Mouse (Mus musculus) kidney, adult 2 months (tissue): Measurements from ENCODE around the gene Gm49321. TPM values are rescaled to one million over a fixed set of nuclear protein-coding genes. Genes with fewer than 3 reads are reported as not detected.

Experiments used
- DNase-seq: peaks from one replicate; pipeline ENCODE4 v3.0.0; 2021
- H3K27ac ChIP-seq: fragments of 200-500 bp; 2 replicates; pipeline ENCODE4 v1.5.1; 2012; ENCODE audit warnings: low read depth, low read length, control low read depth, inconsistent platforms; ENCODE audit not compliant: insufficient read depth
- H3K27me3 ChIP-seq: fragments of 200-500 bp; replicated peaks from 2 replicates; pipeline ENCODE4 v1.6.1; 2012; ENCODE audit warnings: mild to moderate bottlenecking, moderate library complexity, low read length, inconsistent platforms; ENCODE audit not compliant: control insufficient read depth, insufficient read depth
- H3K36me3 ChIP-seq: fragments of 200-500 bp; 2 replicates; pipeline ENCODE4 v1.6.1; 2012; ENCODE audit warnings: mild to moderate bottlenecking, moderate library complexity, low read length, inconsistent platforms; ENCODE audit not compliant: control insufficient read depth, insufficient read depth
- H3K4me1 ChIP-seq: fragments of 200-500 bp; 2 replicates; pipeline ENCODE4 v1.6.1; 2011; ENCODE audit warnings: low read length; ENCODE audit not compliant: control insufficient read depth, insufficient read depth
- H3K4me3 ChIP-seq: fragments of 200-500 bp; 2 replicates; pipeline ENCODE4 v1.5.1; 2011; ENCODE audit warnings: mild to moderate bottlenecking, low read depth, low read length, control low read depth; ENCODE audit not compliant: insufficient read depth
- CTCF ChIP-seq: fragments of 200-500 bp; conservative IDR thresholded peaks from 2 replicates; pipeline ENCODE4 v1.5.1; 2011; ENCODE audit warnings: low read depth, mild to moderate bottlenecking, control low read depth, low read length, moderate library complexity, mixed read lengths; ENCODE audit not compliant: insufficient read depth, insufficient read length
- POLR2A ChIP-seq: fragments of 200-500 bp; IDR thresholded peaks from one replicate; pipeline ENCODE4 v1.6.1; 2011; ENCODE audit warnings: low read depth, low read length, control low read depth
- WGBS: fragments of 180-500 bp; shearing (Covaris S2); methylation state at CpG from one replicate; pipeline ENCODE4 v1.1.7; 2018; 5-methylcytosine and 5-hydroxymethylcytosine counted together
- polyA plus RNA-seq: library from polyadenylated mRNA; depleted of rRNA; stranded (reverse); fragments of >200 nt; gene quantifications from 2 replicates; pipeline ENCODE4 v1.2.3, GENCODE M21; 2012

Gene Gm49321
- polyA plus RNA-seq, 1 experiment, result not detected

- WGBS, result 86% methylated on average over 4 of the region's 4 CpGs
- H3K4me3 ChIP-seq, result no peak overlapping the region
- no peak overlapping the region for H3K27ac ChIP-seq
- H3K4me1 ChIP-seq, result peaks cover 3% of the 10 kb centered on the region; the same call in 1 of the 2 replicates
- TF ChIP-seq POLR2A (no peak), CTCF (no peak)
- H3K36me3 ChIP-seq, result peaks cover 3% of the 10 kb centered on the region
- no peaks in the 10 kb centered on the region for H3K27me3 ChIP-seq
- DNase-seq, result no peak
Measured at GRCm38 (mm10) chr12:73948415-73948814, 11.0 kb downstream of the Gm49321 start.

DNA sequence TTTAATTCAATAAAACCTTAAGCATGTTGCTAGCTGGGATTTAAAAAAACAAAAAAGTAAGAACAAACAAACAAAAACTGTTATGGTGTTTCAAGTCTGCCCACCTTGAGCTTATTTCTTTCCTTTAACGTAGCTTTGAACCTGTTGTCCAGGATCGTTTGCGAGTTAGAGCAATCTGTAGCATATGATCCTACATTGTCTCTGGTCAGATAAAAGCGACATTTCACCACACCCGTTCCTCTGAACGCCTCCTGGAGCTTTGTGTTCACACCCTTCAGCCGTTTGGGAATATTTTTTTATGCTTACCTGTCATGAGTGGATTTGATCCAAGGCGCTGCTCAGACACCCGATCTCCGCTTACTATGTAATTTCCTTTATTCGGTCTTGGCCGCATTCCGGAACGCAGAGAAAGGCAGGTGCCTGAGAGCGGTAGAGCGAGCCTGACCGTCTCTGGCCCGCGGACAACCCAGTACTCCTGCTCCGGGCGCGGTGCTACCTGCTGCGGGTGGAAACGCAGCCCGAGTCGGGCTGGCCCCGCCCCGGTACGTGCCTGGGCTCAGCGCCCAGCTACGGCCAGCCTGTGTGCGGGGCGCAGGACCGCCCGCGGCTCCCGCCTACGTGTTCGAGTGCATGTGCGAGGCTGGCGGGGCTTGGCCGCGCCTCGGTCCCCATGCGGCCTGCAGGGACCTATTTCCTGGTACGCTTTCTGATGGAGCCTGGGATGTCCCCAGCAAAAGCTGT lies 12.0 kb downstream of the Gm49321 start:
- Histone ChIP-seq H3K27ac (no peak overlapping the region), H3K4me3 (peak overlapping the region; percentile 34), H3K27me3 (no peaks in the 10 kb centered on the region), H3K36me3 (no peaks in the 10 kb centered on the region; the same call in none of the 2 replicates), H3K4me1 (peaks cover 4% of the 10 kb centered on the region; the same call in 1 of the 2 replicates)
- WGBS, result 7% methylated on average over 46 of the region's 46 CpGs
- DNase-seq, result peak; percentile 64
- TF ChIP-seq CTCF (no peak), POLR2A (no peak)

- 16% methylated on average over 15 of the region's 15 CpGs for WGBS
- Histone ChIP-seq H3K4me3 (no peak overlapping the region), H3K27ac (no peak overlapping the region), H3K36me3 (no peaks in the 10 kb centered on the region), H3K4me1 (peaks cover 8% of the 10 kb centered on the region; the same call in 1 of the 2 replicates), H3K27me3 (no peaks in the 10 kb centered on the region)
- no peak for TF ChIP-seq POLR2A
- no peak for TF ChIP-seq CTCF
- DNase-seq, result peak; percentile 26
Measured at GRCm38 (mm10) chr12:73952879-73953278, 15.4 kb downstream of the Gm49321 start.

- 70% methylated on average over 14 of the region's 14 CpGs for WGBS
- peaks cover 8% of the 10 kb centered on the region; the same call in 1 of the 2 replicates for H3K4me1 ChIP-seq
- no peak overlapping the region for H3K27ac ChIP-seq
- H3K36me3 ChIP-seq, result no peaks in the 10 kb centered on the region
- no peak for TF ChIP-seq POLR2A
- no peak for TF ChIP-seq CTCF
- H3K4me3 ChIP-seq, result no peak overlapping the region
- DNase-seq, result no peak
- no peaks in the 10 kb centered on the region for H3K27me3 ChIP-seq
Measured at GRCm38 (mm10) chr12:73953420-73954186, 16.1 kb downstream of the Gm49321 start.

DNA sequence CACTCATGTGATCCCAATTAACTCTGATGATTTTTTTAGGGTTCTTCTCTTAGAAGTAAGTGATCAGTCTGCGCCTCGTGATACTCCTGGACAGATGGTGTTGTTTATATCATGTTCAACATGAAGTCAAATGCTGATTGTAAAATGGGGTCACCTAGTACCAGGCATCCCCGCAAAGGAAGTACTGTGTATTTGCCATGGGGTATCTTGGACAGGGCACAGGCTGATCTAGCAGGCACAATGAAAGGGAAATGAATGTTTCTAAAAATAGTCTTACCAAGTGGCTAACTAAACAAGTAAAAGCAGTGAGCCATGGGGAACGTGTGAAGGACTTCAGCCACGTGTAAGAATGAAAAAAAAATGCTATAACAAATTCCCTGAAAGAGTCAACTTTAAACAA lies 17.3 kb downstream of the Gm49321 start:
- H3K36me3 ChIP-seq, result no peaks in the 10 kb centered on the region
- H3K4me3 ChIP-seq, result no peak overlapping the region
- DNase-seq, result peak; percentile 33
- no peaks in the 10 kb centered on the region for H3K27me3 ChIP-seq
- peaks cover 5% of the 10 kb centered on the region; the same call in 1 of the 2 replicates for H3K4me1 ChIP-seq
- H3K27ac ChIP-seq, result peak overlapping the region; percentile 41; the same call in 1 of the 2 replicates
- TF ChIP-seq CTCF (no peak), POLR2A (no peak)
- WGBS, result 48% methylated on average over 5 of the region's 5 CpGs

- no peaks in the 10 kb centered on the region for H3K27me3 ChIP-seq
- no peak for DNase-seq
- no peak overlapping the region for H3K4me3 ChIP-seq
- whole genome bisulfite sequencing, result 92% methylated on average over 3 of the region's 3 CpGs
- no peaks in the 10 kb centered on the region for H3K36me3 ChIP-seq
- TF ChIP-seq POLR2A, result no peak
- TF ChIP-seq CTCF, result no peak
- no peak overlapping the region for H3K27ac ChIP-seq
- H3K4me1 ChIP-seq, result peaks cover 5% of the 10 kb centered on the region; the same call in 1 of the 2 replicates
Measured at GRCm38 (mm10) chr12:73957676-73958075, 20.2 kb downstream of the Gm49321 start.

- peaks cover 5% of the 10 kb centered on the region; the same call in 1 of the 2 replicates for H3K4me1 ChIP-seq
- no peak overlapping the region for H3K27ac ChIP-seq
- DNase-seq, result no peak
- WGBS, result 88% methylated on average over 2 of the region's 2 CpGs
- no peaks in the 10 kb centered on the region for H3K27me3 ChIP-seq
- H3K4me3 ChIP-seq, result no peak overlapping the region
- TF ChIP-seq CTCF, result no peak
- no peak for TF ChIP-seq POLR2A
- no peaks in the 10 kb centered on the region for H3K36me3 ChIP-seq
Measured at GRCm38 (mm10) chr12:73958830-73959229, 21.4 kb downstream of the Gm49321 start.
